Mouse (Mus musculus) ES-E14 (cell line): ENCODE results near the gene Wdfy2.

ENCODE experiments used
- CHD2 ChIP-seq: IDR thresholded peaks from 2 replicates; pipeline ENCODE4 v1.6.1; 2014; ENCODE audit warnings: mild to moderate bottlenecking, low read depth, low read length, inconsistent platforms
- ZNF384 ChIP-seq: IDR thresholded peaks from 2 replicates; pipeline ENCODE4 v1.6.1; 2012; ENCODE audit warnings: low read depth, low read length, inconsistent platforms

DNA sequence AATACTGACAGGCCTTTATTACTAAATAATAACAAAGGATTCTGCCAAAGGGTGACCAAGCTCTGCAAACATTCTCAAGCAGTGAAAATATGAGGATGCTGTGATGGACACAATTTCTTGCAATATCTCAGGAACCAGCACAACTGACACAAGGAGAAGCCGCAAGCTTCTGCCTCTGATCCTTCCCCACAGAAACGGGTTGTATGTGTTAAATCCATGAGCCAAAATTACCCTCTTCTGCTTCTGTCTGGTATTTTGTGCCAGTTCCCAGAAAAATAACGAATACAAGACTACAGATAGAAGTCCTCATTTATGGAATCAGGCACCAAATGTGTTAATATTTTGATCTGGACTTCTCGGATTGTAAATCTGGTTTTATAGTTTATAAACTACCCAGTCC lies 20.7 kb upstream of the Wdfy2 start:
- TF ChIP-seq ZNF384 (no peak), CHD2 (no peak)
